Mouse (Mus musculus) bone marrow, adult 2 months (tissue): ENCODE data around the gene Jmjd6.

Source experiments
- CTCF ChIP-seq: fragments of 200-500 bp; IDR thresholded peaks from 2 replicates; pipeline ENCODE4 v1.5.1; 2011; ENCODE audit warnings: low read length, control low read depth; ENCODE audit not compliant: control insufficient read depth, insufficient read depth
- POLR2A ChIP-seq: fragments of 200-500 bp; IDR thresholded peaks from 2 replicates; pipeline ENCODE4 v1.6.1; 2011; ENCODE audit warnings: low read depth, mild to moderate bottlenecking, control low read depth, low read length, borderline replicate concordance; ENCODE audit not compliant: control insufficient read depth

GRCm38 (mm10) chr11:116837441-116837840 is 5.8 kb downstream of the Jmjd6 start:
- TF ChIP-seq CTCF (no peak), POLR2A (no peak)
